In the genomic region with DNA sequence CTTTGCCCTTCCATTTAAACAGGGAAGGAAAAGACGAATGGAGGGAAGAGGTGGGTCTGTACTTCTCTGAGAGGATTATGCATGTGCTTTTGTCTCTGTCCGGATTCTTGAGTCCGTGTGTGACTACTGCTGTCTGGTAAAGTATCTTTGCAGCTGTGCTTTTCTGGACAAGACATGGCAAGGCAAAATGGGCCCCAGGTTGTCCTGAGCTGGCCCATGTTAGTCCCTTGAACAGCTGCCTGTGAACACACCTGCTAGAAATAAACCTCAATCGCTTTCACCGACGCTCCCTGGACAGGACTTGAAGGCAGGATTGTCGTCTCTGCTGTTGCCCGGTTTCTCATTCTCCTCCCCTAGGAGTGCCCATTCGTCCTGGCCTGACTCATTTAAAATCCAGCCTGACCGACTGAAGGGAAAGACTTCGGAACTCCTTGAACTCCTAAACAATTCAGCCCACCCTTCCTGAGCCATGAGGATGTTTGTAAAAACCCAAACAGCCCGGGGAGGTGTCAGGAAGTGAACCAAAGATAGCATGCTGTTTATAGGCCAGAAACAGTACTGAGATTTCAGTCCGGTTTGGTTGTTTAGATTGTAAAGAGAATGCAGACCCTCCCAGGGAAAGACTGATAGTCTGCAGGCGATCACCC, we compare ENCODE assay signal across 13 mouse cellular contexts.
A peak's percentile ranks its signal among the peaks of the same experiment; 100 is the strongest.
DNase-seq lines count a peak whose midpoint lies in the region; ATAC-seq and TF ChIP-seq lines count a peak whose summit lies in the region.
"Had no signal": no experiment of that assay in that cellular context is flagged by ENCODE, and none has a peak within 500 bp of the region (broad histone marks: within the 10 kb centered on the region; RNA-seq: fewer than 3 reads in every experiment).

No protein-coding gene starts in this region.

- peak overlapping the region; percentile 79 for H3K27ac ChIP-seq in gastrocnemius, adult 2 months
- peak overlapping the region; percentile 28 for H3K27ac ChIP-seq in cortical plate, adult 2 months (ENCODE audit: insufficient read depth, low read length)
- H3K27ac ChIP-seq in heart, embryonic 16.5 days (ENCODE audit: low read length) = peak overlapping the region; percentile 43
- peak overlapping the region; percentile 34; the same call in 1 of the 2 replicates for H3K27ac ChIP-seq in lung, embryonic 15.5 days
- H3K27ac ChIP-seq in hindbrain, embryonic 13.5 days = no peak overlapping the region
- H3K27ac ChIP-seq: limb, embryonic 15.5 days had no signal

- no peak overlapping the region for H3K4me2 ChIP-seq in heart, embryonic 16.5 days (ENCODE audit: low read depth, low read length)
- H3K4me2 ChIP-seq in lung, embryonic 15.5 days = no peak overlapping the region; the same call in 1 of the 2 replicates
- H3K4me2 ChIP-seq in hindbrain, embryonic 13.5 days = no peak overlapping the region
- H3K4me2 ChIP-seq: limb, embryonic 15.5 days had no signal

- DNase-seq in gastrocnemius, adult 2 months = peak; percentile 32
- DNase-seq in gastrocnemius, postnatal 36 days = no peak
- DNase-seq in urinary bladder, adult 2 months (ENCODE audit: low spot score) = no peak
- DNase-seq in spleen, postnatal 36 days (ENCODE audit: low spot score in 2 of 2) = no peak
- DNase-seq: cerebellum, postnatal 25 days; right cerebral cortex, adult 18-20 months had no signal

- no peaks in the 10 kb centered on the region for H3K36me3 ChIP-seq in heart, embryonic 16.5 days (ENCODE audit: control insufficient read depth, insufficient read depth)
- no peaks in the 10 kb centered on the region for H3K36me3 ChIP-seq in lung, embryonic 15.5 days
- H3K36me3 ChIP-seq in hindbrain, embryonic 13.5 days = no peaks in the 10 kb centered on the region
- H3K36me3 ChIP-seq: limb, embryonic 15.5 days had no signal

- peaks cover 4% of the 10 kb centered on the region; the same call in 1 of the 2 replicates for H3K4me1 ChIP-seq in cortical plate, adult 2 months (ENCODE audit: control insufficient read depth, insufficient read depth, low read length)
- H3K4me1 ChIP-seq in heart, embryonic 16.5 days (ENCODE audit: control insufficient read depth, insufficient read depth, low read length) = peaks cover 22% of the 10 kb centered on the region
- peaks cover 15% of the 10 kb centered on the region for H3K4me1 ChIP-seq in lung, embryonic 15.5 days
- no peaks in the 10 kb centered on the region for H3K4me1 ChIP-seq in hindbrain, embryonic 13.5 days (replicated peaks)
- H3K4me1 ChIP-seq: limb, embryonic 15.5 days had no signal

- no peak for TF ChIP-seq CTCF in gastrocnemius, adult 2 months (IDR thresholded peaks at IDR 0.05)
- no peak for TF ChIP-seq CTCF in cortical plate, adult 2 months (IDR thresholded peaks at IDR 0.05; ENCODE audit: extremely low read depth, insufficient read depth, low read length)

- intact Hi-C loops in gastrocnemius, adult 2 months (cut with DNase I) = loop anchor here (2.0 to 10.0 kb wide), 2 partner anchors 273 to 279 kb away; no protein-coding TSS in a partner anchor
- intact Hi-C loops in gastrocnemius, postnatal 36 days (cut with DNase I) = loop anchor here (5.0 kb wide), 1 partner anchor 281 kb away; no protein-coding TSS in a partner anchor

- 45% methylated on average over 14 of the region's 14 CpGs for WGBS in heart, embryonic 16.5 days
- 40% methylated on average over 14 of the region's 14 CpGs for WGBS in lung, embryonic 15.5 days
- WGBS in hindbrain, embryonic 13.5 days = 47% methylated on average over 14 of the region's 14 CpGs

- no peak for TF ChIP-seq POLR2A in cortical plate, adult 2 months (IDR thresholded peaks at IDR 0.05; ENCODE audit: extremely low read depth, insufficient read depth, low read length)

- peak; percentile 47; the same call in 1 of the 2 replicates for ATAC-seq in heart, embryonic 16.5 days (replicated peaks; ENCODE audit: extremely low read depth, insufficient read depth, low FRiP score)
- peak; percentile 65; the same call in 1 of the 2 replicates for ATAC-seq in lung, embryonic 15.5 days (ENCODE audit: borderline replicate concordance, extremely low read depth, low FRiP score, low TSS enrichment)
- no peak for ATAC-seq in hindbrain, embryonic 13.5 days (ENCODE audit: low FRiP score)
- ATAC-seq: activated CD4-positive, CD25-positive, alpha-beta regulatory T cell, adult 4 months had no signal

- no peaks in the 10 kb centered on the region for H3K27me3 ChIP-seq in heart, embryonic 16.5 days (ENCODE audit: control insufficient read depth, insufficient read depth, low read length)
- H3K27me3 ChIP-seq in lung, embryonic 15.5 days = no peaks in the 10 kb centered on the region
- no peaks in the 10 kb centered on the region for H3K27me3 ChIP-seq in hindbrain, embryonic 13.5 days
- H3K27me3 ChIP-seq: CH12.LX; limb, embryonic 15.5 days had no signal

- no peaks in the 10 kb centered on the region for H3K9me3 ChIP-seq in heart, embryonic 16.5 days (replicated peaks; ENCODE audit: control insufficient read depth, low read length)
- H3K9me3 ChIP-seq in lung, embryonic 15.5 days = no peaks in the 10 kb centered on the region
- H3K9me3 ChIP-seq in hindbrain, embryonic 13.5 days = no peaks in the 10 kb centered on the region
- H3K9me3 ChIP-seq: limb, embryonic 15.5 days had no signal

- H3K9ac ChIP-seq in heart, embryonic 16.5 days (ENCODE audit: low read length) = no peak overlapping the region
- no peak overlapping the region for H3K9ac ChIP-seq in lung, embryonic 15.5 days
- H3K9ac ChIP-seq in hindbrain, embryonic 13.5 days = no peak overlapping the region
- H3K9ac ChIP-seq: limb, embryonic 15.5 days had no signal

- peak overlapping the region; percentile 11; the same call in 1 of the 2 replicates for H3K4me3 ChIP-seq in gastrocnemius, adult 2 months
- no peak overlapping the region for H3K4me3 ChIP-seq in cortical plate, adult 2 months (ENCODE audit: insufficient read depth, low read length)
- no peak overlapping the region for H3K4me3 ChIP-seq in heart, embryonic 16.5 days (ENCODE audit: low read length)
- no peak overlapping the region for H3K4me3 ChIP-seq in lung, embryonic 15.5 days
- no peak overlapping the region for H3K4me3 ChIP-seq in hindbrain, embryonic 13.5 days
- H3K4me3 ChIP-seq: limb, embryonic 15.5 days had no signal
